Mouse (Mus musculus) adrenal gland, postnatal 4 days (tissue): Measurements from ENCODE around the gene Dnajc1. TPM values are rescaled to one million over a fixed set of nuclear protein-coding genes. Genes with fewer than 3 reads are reported as not detected.

Experiments used
- DNase-seq, 2 experiments: peaks; one replicate each; pipeline ENCODE4 v3.0.0; 2021 to 2022; ENCODE audit warnings: low spot score in 2 of 2, mixed read lengths in 2 of 2
- total RNA-seq, 2 experiments: library from RNA; stranded (reverse); gene quantifications; 2 replicates each; pipeline ENCODE4 v1.2.3; 2021

Gene Dnajc1
- total RNA-seq, 2 experiments from 2014 or later = 25.7 to 26.2 TPM

DNA sequence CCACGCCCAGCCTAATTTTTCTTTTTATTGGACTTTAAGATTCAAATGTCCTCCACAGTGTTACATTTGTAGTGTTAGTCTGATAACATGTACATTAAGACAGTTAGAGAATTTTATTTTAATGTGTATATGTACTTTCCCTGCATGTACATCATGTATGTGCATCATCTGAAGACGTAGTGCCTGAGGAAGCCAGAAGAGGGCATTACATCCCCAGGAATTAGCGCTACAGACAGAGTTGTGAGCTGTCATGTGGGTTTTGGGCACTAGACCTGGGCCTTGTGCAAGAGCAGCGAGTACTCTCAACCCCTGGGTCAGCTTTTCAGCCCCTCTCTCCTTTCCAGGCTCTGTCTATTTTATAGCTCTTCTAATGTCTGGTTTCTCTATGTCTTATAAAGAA, 189.7 kb downstream of the Dnajc1 start:
- DNase-seq = no peak

- DNase-seq = no peak
Observed at GRCm38 (mm10) chr2:18201820-18202462, 190.7 kb downstream of the Dnajc1 start.

GRCm38 (mm10) chr2:18195691-18196396, 196.8 kb downstream of the Dnajc1 start:
- peak in 1 of 2 experiments; percentile 31 for DNase-seq

DNA sequence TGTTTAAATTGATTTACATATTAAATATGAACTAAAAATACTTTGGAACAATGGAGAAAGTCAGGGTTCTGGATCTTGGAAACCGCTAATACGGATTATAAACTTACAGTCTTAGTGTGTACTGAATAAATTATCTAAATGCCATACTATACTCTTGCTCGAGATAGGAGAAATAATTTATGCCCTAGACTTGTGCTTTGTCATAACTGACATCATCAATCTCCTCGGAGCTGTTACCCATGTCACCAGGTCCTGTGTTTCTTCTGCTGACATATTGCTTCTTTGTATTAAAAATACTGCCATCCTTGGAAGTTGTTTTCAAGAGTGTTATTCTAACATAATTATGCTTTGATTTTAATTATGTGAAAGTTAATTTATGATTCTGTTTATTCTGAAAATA, 197.3 kb downstream of the Dnajc1 start:
- no peak for DNase-seq

DNA sequence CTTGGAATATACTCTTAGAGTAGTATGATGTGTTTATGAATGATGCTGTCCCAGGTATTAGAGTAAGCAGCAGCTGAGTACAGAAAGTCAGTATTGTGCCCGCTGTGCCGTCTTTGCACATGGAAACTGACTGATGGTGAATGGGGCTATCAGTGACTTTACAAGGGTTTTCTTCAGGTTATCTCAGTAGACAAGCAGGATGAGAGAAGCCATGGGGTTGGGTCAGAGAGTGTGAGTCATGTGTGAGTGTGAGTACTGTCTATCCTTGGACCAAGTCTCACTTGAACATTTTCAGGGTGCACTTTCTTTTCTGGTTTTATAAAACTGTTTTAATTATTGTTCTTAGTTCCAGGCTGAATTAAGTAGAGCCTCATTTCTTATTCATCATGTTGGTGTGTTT, 204.3 kb downstream of the Dnajc1 start:
- no peak for DNase-seq

- DNase-seq = no peak
Observed at GRCm38 (mm10) chr2:18183079-18183478, 209.6 kb downstream of the Dnajc1 start.

DNA sequence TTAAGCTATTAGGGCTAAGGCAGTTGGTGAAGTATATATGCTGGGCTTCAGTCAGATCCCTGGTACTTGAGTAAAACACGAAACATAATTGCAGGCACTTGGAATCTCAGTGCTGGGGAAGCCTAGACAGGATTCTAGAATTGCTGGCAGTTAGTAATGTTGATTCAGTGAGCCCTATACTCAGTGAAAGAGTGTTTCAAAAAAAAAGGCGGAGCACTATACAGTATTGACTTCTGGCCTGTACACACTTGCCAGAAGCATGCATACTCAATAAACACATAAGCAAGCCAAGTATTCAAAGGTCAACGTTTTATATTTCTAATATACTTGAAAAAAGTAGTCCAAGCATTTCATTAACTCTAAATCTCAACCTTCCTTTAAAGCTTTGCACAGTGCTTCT, 211.0 kb downstream of the Dnajc1 start:
- no peak for DNase-seq

GRCm38 (mm10) chr2:18180323-18180722, 212.3 kb downstream of the Dnajc1 start:
- no peak for DNase-seq

DNA sequence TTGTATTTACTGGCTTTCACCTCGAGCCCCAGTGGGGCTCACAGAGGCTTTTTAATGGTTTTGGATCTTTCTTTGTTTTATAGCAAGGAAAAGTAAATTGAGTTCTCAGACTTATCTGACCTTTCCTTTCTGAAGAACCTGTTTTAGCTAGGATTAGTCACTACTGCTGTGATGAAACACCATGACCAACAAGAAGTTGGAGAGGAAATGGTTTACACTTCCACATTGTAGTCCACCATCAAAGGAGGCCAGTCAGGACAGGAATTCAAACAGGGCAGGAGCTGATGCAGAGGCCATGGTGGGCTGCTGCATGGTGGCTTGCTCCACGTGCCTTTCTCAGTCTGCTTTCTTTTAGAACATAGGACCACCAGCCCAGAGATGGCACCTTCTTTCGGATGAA, 216.4 kb downstream of the Dnajc1 start:
- DNase-seq = no peak

GRCm38 (mm10) chr2:18175234-18175633, 217.4 kb downstream of the Dnajc1 start:
- no peak for DNase-seq

- DNase-seq = no peak
Observed at GRCm38 (mm10) chr2:18169174-18169948, 223.3 kb downstream of the Dnajc1 start.

GRCm38 (mm10) chr2:18165511-18165910, 227.1 kb downstream of the Dnajc1 start:
- no peak for DNase-seq

GRCm38 (mm10) chr2:18160992-18161391, 231.6 kb downstream of the Dnajc1 start:
- no peak for DNase-seq

DNA sequence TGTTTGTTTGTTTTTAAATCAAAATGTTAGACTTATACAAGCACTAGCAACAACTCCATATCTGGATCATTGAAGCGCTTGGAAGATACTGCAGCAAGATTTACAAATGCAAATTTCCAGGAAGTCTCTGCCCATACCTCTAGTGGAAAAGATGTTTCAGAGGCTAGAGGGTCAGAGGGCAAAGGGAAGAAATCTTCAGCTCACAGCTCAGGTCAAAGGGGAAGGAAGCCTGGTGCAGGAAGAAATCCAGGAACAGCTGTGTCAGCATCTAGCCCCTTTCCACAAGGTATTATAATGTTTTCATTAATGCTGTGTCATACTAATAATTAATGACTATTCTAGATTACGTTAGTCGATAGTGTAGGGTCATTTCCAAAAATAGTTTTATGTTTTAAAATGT, 233.2 kb downstream of the Dnajc1 start:
- no peak for DNase-seq

DNA sequence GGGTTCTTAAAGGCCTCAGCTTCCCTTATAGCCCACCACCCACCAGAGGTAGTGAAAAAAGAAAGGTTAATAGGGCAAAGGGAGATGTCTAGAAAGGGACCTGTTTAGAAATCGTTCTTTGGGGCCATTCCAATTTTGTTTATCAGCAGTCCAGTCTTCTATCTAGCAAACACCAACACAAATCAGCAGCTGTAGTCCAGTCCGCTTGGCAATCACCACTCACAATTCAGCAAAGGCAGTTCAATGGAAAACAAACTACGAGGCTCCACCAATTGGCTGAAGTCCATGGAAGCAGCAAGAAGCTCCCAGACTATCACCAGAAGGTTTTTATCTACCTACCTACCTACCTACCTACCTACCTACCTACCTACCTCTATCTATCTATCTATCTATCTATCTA, 236.5 kb downstream of the Dnajc1 start:
- DNase-seq = no peak
